In the genomic region with DNA sequence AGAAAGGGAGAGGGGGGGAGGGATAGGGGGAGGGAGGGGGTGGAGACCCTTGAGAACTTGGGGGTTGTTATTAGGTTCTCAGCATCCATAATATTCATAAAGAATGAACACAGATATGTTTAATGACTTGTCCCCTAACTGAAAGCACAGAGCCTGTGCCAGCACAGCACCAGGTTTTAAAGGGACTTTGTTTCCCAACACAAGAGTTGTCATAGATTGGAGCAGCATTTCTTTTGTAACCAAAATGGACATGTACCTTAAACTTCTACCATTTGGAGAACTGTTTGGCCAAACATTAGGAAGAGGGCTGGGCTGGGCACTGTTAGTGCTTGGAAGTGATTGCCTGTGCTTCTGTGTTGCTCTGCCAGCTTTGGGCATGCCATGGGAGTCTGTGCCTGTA, we compare ENCODE assay signal across 19 mouse cellular contexts.
DNase-seq lines count a peak whose midpoint lies in the region; TF ChIP-seq lines count a peak whose summit lies in the region.
"Had no signal": no experiment of that assay in that cellular context is flagged by ENCODE, and none has a peak within 500 bp of the region (broad histone marks: within the 10 kb centered on the region; RNA-seq: fewer than 3 reads in every experiment).

No protein-coding gene starts in this region.

- no peak overlapping the region for H3K4me3 ChIP-seq in embryonic fibroblast, embryonic 13.5 days (ENCODE audit: insufficient read depth, low read length)
- H3K4me3 ChIP-seq: embryonic facial prominence, embryonic 10.5 days; embryonic facial prominence, embryonic 12.5 days; erythroblast, embryonic 14.5 days; forebrain, embryonic 10.5 days; forebrain, embryonic 12.5 days had no signal

- TF ChIP-seq CTCF in embryonic fibroblast, embryonic 13.5 days (IDR thresholded peaks at IDR 0.05; ENCODE audit: borderline replicate concordance, insufficient read depth, low read length) = no peak

- 0 out of 2 replicates have a peak overlapping the region, but pooled peaks have one; percentile 20 for H3K27ac ChIP-seq in embryonic fibroblast, embryonic 13.5 days (ENCODE audit: insufficient read depth, low read length)
- H3K27ac ChIP-seq: embryonic facial prominence, embryonic 10.5 days; embryonic facial prominence, embryonic 12.5 days; forebrain, embryonic 10.5 days; forebrain, embryonic 12.5 days had no signal

- DNase-seq in 3T3-L1 (ENCODE audit: low read depth, low spot score) (peak; percentile 51), NIH3T3 (ENCODE audit: low read depth) (peak; percentile 57)
- no peak for DNase-seq in layer of hippocampus, postnatal 10 days (ENCODE audit: low spot score in 2 of 2)
- DNase-seq in lung, postnatal 4 days = no peak
- DNase-seq: adrenal gland, adult 2 months; adrenal gland, postnatal 10 days; adrenal gland, postnatal 25 days; B cell, adult 2 months; cerebellum, adult 11-12 months; cerebellum, adult 2 months; cerebellum, adult 9-10 months; cerebellum, postnatal 10 days; cerebellum, postnatal 25 days had no signal

- TF ChIP-seq POLR2A in embryonic fibroblast, embryonic 13.5 days (IDR thresholded peaks at IDR 0.05; ENCODE audit: low read depth, low read length) = no peak

- H3K4me1 ChIP-seq in embryonic fibroblast, embryonic 13.5 days (ENCODE audit: control insufficient read depth, insufficient read depth, low read length) = peaks cover 4% of the 10 kb centered on the region; the same call in 1 of the 2 replicates

Comparison
In these comparisons a context has a peak if more than half of its experiments do, and no peak if none do; other contexts are left out.
1. DNase-seq: peak in 3T3-L1 (single experiment) and NIH3T3 (single experiment); none in layer of hippocampus, postnatal 10 days (0 of 2) and lung, postnatal 4 days (0 of 2).